Mouse (Mus musculus) ovary, postnatal 14 days (tissue): ENCODE measurements around the gene Strc.

Source experiments
- DNase-seq: peaks from one replicate; pipeline ENCODE4 v3.0.0; 2022; ENCODE audit warnings: low spot score

Gene Strc

DNA sequence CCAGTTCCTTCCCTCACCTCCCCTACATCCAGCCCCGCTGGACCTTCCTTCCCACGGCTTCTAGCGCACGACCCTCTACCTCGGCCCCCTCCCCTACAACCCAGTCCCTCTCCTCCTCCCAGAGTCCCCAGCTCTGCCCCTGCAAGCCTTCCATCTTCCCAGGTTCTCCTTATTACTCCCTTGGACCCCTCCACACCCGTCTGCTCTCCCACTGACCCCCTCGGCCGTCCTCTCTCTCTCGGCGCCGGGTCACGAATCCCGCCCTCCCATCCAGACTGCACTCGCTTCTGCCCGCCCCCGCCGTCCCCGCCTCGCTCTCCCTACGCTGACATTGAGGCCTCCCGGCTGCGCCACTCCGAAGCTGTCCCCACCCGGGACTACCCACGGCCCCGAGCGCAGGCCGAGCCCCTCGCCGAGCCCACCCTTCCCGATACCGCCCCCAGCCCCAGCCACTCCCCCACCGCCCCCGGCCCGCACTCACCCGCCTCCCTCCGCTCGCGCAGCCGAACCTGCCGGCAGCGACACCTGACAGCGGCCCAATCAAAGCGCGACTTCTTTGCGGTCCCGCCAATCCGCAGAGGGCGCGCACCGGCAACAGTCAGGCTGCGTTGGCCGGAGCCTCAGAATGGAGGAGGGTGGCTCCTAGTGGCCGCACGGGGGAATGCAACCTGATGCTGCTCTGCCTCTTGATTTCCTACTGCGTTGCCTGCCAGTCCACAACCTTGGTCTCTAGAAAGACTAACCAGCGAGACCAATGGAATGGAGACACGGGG lies 32.0 kb downstream of the Strc start, which contains the start of gene Ppip5k1:
Ppip5k1 (minus strand) TSS at position 577 of the 773 bp plus-strand sequence.
- DNase-seq: peak; percentile 95

DNA sequence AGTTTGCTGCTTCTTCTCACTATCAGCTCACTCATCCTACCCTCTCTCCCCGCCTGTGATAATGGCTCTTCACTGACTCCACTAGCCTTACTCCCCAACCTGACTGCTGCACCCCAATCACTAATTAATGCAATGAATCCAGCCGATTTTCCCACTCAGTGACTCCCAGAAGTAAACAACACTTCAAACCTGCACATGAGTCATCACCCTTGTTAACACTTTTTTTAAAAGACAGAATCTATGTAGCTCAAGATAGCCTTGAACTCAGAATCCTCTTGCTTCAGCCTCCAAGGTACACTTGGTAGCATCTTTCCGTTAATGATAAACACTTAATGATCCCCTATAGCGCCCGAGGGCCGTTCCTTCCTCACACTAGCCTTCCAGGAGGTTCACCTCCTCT lies 32.6 kb downstream of the Strc start:
- DNase-seq: no peak

DNA sequence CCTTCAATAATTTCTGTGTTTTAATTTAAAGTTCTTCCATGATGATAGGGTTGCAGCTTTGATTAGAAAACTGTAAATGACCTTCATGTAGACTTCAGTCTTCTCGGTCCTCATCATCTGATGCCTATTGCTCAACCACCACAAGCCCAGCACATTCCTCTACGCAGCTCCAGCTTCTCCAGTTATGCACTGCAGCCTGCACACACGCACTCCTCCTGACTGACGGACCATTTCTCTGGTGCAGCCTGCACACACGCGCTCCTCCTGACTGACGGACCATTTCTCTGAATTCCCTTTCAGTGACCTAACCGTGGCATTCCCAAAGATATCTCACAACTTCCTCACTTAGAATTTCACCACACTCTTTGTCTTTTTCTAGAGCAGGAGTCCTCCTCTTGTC lies 33.8 kb downstream of the Strc start:
- DNase-seq: no peak

DNA sequence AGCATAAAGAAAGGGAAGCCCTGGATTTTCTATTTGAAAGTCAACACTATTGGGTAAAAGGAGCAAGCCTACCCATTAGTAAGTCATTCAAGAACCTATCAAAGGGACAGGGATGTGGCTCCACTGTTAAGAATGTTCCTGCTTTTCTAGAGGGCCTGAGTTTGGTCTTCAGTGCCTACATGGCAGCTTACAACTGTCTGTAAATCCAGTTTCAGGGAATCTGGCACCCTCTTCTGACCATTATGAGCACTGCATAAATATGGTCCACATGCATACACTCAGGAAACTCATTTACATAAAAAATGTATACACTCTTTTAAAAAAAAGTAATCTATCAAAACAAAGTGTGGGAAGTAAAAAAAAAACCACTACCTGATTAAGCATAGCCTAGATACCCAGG lies 47.9 kb downstream of the Strc start:
- DNase-seq: no peak

DNA sequence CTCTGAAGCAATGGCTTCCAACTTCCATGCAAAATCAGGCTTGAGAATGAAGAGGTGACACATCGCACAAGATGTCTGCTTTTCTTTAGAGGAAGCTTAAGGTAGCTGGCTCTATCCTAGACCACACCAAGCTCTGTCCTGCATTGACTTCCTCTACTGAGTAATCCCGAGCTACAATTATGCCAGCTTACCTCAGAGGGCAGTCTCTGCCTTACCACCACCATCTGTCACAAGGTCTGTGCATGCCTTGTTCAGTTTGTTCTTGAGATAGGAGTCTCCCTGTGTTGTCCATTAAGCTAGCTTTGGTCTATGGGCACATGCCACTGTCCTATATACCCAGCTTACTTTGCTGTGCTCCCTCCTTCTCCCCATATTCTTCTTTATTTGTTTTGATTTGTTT lies 57.5 kb downstream of the Strc start:
- no peak for DNase-seq

DNA sequence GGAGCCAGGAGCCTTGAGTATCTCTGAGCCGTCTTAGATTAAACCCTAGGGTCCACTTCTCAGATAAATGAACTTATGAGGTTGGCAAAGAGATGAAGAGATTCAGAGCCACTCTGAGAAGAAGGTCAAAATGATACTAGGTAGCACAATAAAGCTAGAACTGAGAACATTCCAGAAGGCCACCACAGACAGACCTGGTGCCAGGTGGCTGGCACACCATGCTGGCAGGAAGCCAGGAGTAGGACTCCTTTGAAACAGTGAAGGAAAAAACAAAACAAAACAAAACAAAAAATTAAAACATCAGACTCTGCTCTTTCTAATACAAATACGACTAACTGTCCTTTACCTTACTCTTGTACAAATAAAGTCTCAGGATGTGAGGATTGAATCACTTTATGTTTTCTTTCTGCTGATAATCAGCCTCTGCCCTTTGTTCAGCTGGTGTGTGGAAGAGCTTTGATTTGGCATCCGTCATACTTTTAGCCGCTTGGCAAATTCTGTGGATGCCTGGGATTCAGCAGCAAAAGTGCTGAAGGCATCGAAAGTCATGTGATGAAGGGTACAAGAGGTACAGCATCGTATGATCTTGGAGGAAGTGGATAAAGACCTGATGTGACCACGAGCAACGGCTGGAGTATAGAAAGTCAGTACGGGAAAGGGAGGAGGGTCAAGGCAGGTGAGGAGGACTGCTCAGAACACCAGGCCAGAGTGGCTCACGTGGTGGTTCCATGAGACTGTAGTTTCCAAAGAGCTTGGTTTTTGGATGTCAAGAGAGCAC lies 63.1 kb downstream of the Strc start:
- DNase-seq: no peak

DNA sequence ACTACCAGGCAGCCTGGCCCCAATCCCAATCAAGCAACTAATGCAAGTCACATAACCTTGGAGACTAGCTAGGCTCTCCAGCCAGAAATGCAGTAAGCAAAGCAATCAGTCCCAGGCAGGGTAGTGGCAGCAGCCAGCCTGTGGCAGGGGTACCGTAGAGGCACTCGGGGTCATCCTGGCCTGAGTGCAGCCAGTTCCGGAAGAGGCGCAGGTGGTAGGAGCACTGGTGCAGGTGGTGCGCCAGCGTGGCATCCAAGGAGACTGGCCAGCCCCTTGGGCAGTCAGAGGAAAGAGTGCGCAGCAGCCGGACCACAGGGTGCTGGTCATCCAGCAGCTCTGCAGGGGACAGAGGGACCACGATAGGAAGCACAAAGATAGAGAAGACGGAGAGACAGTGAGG lies 63.9 kb downstream of the Strc start:
- DNase-seq: no peak

DNA sequence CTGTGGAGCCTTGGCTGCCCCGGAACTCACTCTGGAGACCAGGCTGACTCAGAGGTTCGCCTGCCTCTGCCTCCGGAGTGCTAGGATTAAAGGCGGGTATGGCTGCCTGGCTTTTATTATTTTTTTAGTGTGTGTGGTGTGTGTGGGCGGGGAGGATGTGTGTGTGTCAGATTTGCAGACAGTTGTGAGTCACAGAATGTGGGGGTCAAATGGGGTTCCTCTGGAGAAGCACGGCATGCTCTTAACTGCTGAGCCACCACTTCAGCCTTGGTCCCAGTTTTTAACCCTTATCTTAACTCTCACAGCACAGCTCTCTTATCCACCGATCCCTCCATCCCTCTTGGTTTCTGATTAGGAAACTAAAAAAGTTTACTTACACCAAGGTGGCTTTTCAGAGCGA lies 70.7 kb downstream of the Strc start:
- DNase-seq: no peak
